Mouse (Mus musculus): ENCODE measurements at regions not wholly inside any gene's neighbourhood (a gene's known extent, or its start where the extent isn't known, plus 50 kb on each side); places are given as distances from the start of the nearest gene placed in this dataset.

DNA sequence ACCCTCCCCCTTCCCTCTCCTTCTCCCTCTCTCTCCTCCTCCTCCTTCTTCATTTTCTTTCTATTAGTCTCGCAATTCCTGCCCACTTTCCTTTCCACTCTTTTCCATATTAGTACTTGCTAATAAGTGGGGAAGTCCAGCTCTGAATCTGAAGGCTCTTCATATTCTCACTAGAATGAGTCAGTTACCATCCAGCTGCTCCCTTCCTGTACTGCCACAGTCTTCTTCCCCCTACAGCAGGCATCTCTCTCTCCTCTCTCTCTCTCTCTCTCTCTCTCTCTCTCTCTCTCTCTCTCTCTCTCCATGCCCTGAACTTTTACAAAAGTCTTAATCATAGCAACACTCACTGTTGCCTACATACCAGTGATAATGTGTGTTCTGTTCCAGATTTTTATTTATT is 226.6 kb upstream of the Pter start:
- DNase-seq (ENCODE audit: low read depth, low spot score) = no peak

DNA sequence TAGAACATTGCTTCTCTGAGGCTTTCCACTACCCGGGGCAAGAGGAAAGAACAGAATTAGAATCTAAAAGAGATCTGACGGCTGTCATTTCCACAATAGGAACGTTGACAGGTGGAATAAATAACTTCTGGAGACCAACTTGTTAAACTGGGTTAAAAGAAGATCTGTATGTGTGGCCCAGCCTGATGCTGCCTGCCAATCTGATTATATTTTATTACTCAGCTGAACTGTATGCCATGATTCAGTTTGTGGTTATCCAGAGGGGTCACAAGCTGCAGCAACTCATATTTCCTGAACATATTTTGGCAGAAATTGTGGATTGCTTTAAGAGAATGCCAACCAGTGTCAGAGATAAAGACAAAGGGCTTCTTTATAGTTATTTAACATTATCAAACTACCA is 224.5 kb upstream of the Pter start:
- no peak for DNase-seq (ENCODE audit: low read depth, low spot score)

DNA sequence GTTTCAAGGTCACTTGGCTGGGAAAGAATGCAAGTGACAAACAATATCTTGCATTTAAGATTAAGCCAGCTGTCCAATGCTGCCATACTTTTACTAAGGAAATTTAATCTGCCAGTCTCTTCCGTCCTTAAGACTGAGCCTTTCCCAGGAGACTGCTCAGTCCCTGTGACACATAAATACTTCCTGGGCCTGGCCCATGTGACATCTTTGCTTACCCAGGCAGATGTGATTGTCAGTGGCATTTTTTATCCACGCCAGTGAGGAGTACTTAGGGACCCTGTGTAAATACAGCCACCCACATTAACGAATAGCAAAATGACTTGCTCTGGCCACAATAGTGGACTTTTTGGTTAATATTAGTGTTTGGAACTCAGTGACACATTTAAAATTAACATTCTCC is 216.3 kb upstream of the Pter start:
- no peak for DNase-seq (ENCODE audit: low read depth, low spot score)

DNA sequence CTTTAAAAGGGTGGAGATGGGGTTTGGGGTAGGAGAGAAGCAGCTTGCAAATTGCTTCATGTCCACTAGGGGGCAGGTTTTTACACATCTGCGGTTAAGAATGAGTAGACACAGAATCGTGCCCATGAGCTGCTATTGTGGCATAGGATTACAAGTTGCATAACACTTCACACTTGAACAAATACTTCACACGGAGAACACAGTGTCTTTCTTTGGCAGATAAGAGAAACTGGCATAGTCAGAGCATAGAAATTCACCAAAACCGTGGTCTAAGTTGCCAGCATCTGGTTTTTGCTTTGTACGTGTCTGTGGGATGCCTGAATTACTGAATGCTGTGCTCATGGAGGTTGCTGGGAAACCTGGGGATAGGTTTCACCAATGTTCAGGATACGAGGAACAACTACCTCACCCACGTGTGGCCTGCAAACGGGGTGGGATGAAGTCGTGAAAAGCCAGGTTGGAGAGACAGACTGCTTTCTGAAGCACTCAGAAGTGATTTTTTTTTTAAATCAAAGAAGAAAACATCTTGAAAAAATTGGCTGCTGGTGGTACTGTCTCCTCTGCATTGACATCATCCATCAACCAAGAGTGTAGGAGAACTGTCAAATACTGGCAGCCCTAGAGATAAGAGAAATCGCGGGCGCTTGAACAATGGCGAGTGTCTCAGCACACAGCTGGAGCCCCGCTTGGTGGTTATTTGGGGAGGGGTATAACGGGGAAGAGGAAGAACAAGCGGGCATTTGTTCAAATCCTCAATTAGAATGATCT is 214.5 kb upstream of the Pter start:
- DNase-seq (ENCODE audit: low read depth, low spot score) = peak; percentile 70

DNA sequence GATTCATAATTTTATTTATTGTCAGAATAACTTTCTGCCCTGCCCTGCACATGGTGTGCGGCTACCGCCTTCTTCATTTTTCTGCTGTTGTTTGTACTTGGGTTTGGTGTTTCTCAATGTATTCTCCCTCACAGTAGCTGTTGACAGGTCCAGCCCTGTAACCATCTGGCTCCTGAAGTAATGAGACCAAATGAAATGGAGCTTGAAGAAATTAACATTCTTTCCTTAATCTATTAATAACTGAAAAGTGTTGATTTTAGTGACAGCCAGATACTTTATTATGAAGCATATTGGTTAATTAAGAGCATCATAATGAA is 214.0 kb upstream of the Pter start:
- no peak for DNase-seq (ENCODE audit: low read depth, low spot score)

DNA sequence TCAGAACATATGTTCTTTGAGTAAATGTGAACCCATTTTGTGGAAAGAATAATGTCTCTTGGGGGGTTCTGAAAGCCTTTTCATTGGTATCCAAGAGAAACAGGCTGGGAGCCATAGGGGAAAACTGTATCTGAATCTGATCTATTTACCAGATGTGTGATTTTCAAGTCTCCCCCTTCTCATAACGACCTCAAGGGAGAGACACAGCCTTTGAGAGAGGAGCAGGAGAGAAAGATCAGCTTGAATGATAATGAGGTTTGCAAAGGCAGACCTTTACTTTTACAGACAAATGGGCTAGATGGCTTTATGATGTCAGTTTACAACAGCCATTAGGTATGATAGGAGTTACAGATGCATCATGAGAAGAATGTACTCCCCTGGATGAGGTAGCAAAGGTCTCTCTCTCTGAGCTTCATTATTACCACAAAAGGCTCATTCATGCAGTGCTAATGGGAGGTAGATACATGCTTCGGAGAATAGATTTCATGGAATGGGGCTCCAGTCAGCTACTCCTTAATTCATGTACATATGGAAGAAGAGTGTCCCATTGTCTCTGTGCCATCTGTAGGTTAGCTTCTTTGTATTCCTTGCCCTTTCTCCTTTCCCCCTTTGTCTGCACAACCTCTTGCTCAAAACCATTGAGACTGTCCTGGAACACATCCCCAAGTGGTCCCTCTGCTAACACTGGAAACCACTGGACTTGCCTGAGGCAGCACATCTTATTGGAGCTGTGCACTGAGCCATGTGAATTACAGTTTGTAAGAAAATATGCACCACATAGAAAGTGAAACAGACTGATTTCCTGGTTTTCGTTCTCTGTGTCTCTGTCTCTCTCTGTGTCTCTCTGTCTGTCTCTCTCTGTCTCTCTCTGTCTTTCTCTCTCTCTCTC is 207.5 kb upstream of the Pter start:
- DNase-seq (ENCODE audit: low read depth, low spot score) = no peak

DNA sequence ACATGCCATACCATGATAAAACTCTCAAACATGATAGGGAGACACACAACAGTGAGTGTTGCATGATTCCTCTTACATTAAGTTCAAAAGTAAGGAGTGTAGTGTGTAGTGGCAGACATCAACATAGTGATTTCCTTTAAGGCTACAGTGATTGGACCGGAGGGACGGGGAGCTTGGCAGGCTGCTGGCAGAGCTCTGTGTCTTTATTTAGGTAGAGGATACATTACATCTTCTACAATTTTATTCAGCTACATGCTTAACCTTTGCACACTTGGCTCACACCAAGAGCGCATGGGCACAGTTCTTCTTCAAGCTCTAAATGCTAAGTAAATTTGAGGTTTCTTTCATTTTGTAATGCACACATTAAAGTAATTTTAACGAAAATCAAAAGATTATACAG is 194.6 kb upstream of the Pter start:
- DNase-seq (ENCODE audit: low read depth, low spot score) = no peak

DNA sequence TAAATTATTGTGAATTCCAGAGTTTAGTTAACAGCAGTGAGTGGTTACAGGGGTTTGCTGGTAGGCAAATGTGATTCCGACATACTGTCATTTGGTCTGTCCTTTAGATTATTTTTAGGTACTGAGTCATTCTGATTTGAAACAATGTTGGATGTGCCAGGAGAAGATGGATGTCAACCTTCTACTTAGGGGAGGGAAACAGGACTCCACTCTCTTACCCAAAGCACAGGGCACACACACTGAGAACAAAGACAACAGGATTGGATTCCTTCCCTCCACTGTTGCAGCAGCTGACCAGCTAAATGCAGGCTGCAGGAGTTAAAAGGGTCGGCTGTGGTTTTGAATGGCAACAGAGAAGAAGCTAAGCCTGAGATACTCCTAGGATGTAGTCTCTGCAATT is 186.7 kb upstream of the Pter start:
- no peak for DNase-seq (ENCODE audit: low read depth, low spot score)

DNA sequence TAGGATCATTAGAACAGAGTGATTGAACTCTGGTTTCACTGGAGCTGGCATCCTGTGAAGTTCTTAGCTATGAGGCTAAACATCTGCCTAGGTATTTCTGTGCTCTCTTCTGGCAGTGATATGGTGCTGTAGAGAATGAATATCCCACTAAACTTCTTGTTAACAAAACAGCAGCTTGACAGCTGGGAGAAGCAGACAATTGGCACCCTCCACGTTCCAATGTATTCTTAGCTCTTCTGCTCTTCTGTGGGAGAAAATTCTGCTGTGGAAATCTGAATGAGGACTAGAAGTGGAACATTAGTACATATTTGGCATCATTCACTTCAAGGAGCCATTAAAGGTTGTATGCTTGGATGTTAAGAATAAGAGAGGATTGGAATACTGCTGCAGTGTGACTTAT is 177.0 kb upstream of the Pter start:
- no peak for DNase-seq (ENCODE audit: low read depth, low spot score)

DNA sequence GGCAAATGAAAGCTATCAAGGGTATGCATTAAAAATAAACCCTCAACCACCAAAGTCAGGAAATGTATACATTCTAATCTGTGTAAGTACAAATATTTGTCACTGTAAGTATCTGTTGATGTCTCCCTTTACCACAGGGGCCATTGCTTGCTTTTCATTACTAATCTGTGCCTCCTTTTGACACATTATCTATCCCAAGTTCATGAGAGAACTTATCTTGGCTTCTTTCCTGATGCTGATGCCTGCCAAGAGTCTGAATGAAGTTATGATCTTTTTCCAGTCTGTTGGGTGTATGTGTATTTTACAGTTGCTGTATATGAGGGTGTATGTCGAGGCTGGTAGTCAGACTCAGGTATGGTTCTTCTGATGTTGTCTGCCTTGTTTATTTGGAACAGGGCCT is 165.0 kb upstream of the Pter start:
- no peak for DNase-seq (ENCODE audit: low read depth, low spot score)

DNA sequence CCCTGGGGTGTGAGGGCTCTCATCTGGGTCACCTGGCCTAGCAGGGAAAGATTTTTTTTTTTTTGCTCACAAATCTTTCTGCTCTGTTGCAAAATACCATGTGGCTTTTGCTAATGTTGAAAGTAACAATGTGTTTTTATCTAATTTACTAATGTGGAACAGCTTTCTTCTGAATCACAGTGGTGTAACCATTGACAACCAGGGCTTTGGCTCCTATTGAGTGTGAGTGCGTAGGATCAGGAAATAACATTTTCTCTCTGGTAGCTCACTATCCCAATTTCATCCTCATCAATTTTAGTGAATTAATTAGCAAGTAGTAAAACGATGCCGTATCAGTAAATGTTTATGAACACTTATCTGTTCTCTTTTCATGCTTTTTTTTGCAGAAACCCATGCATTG is 163.9 kb upstream of the Pter start:
- DNase-seq (ENCODE audit: low read depth, low spot score) = no peak

DNA sequence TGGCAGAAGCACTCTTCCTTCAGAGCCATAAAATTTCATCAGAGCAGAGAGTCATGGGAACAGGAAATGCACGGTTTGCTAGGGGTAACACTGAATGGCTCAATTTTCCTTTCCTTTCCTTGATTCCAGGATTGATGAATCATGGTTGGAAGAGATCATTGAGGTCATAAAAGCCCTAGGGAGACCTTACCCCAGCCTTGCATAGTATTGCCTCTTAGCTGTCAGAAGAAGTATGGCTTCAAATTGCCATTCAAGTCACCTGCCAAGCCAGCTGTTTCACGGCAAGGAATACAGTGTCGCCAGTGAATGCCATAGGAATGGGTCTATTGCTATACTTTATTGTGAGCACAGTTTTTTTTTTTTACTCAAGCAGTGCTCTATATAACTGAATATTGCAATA is 162.4 kb upstream of the Pter start:
- no peak for DNase-seq (ENCODE audit: low read depth, low spot score)

DNA sequence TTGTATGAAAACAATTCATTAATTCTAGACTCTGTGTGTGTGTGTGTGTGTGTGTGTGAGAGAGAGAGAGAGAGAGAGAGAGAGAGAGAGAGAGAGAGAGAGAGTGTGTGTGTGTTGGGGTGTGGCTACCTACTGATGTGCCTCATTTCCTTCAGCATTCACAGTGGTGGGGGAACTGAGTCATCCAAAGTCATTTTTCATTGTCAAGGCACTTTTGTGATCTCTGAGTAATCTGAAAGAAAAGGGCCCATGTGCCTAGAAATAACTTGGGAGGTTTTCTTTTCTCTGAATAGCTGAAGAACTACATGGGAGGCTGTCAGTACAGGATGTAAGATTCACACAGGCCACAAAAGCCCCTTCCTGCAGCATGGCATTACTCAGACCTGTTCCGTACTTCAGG is 159.3 kb upstream of the Pter start:
- no peak for DNase-seq (ENCODE audit: low read depth, low spot score)

DNA sequence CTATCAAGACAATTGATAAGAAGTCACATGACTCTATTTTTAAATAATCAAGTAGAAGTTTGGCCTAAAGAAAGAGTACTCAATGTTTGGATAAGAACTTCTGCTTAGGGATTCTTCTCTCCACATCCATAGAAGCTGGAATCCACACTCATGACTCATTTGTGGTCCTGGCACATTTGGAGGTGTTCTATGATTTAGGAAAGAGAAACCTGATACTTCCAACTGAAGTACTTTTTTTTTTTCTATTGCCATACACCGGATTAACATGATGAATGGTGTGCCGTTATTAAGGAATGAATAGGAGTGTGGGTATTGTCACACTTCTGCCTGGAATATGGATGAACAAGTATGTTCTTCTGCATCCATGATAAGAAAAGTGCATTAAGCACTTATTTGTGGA is 158.5 kb upstream of the Pter start:
- DNase-seq (ENCODE audit: low read depth, low spot score) = no peak

DNA sequence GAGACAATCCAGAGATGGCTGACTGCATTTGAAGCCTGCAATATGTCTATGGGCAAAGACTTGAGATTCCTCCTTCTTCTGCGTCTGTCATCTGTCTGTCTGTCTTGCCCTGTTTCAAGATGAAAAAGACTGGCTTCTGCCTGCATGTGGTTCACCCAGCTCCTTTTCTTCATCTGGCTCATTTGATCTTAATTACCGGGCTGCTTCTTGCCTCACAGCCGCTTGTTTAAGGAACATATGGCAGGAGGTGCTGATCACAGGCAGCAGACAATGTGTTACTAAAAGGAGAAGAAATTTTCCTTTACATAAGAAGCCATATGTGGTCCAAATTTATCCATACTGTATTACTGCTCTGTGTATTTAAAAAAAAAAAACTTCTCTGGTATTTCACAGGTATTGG is 147.0 kb upstream of the Pter start:
- DNase-seq (ENCODE audit: low read depth, low spot score) = peak; percentile 18

DNA sequence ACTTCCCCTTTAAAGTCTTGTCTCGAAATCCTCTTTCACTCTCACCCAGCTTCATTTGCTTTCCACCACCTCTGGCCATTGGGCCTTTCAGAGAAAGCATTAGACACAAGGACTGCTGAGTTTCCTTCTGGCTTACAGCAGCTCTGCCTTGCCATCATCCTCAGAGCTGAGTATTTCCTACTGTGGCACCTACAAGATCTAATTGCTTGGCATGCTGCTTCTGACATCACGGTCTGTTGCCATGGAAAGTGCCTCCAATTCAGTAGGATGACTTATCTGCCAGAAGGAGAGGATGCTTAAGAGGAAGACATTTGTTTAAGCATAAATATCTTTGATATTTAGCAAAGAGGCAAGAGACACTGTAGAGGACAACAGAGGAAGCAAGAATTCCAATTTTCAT is 146.1 kb upstream of the Pter start:
- DNase-seq (ENCODE audit: low read depth, low spot score) = no peak

DNA sequence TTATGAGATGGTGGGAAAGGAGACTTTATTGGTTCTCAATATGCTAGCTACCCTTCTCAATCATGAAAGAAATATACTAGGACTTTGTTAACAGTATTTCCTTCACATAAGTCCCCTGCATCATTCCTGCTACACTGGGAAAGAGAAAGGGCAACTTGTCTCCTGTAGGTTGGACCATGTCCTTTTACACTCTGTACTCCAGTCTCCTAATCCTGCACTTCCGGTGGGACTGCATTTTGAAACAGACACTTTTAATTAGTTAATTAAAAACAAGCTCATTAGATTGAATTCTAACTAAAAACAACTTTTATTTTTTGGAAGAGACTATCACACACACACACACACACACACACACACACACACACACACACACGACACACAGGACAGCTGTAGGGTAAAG is 131.2 kb upstream of the Pter start:
- no peak for DNase-seq (ENCODE audit: low read depth, low spot score)

DNA sequence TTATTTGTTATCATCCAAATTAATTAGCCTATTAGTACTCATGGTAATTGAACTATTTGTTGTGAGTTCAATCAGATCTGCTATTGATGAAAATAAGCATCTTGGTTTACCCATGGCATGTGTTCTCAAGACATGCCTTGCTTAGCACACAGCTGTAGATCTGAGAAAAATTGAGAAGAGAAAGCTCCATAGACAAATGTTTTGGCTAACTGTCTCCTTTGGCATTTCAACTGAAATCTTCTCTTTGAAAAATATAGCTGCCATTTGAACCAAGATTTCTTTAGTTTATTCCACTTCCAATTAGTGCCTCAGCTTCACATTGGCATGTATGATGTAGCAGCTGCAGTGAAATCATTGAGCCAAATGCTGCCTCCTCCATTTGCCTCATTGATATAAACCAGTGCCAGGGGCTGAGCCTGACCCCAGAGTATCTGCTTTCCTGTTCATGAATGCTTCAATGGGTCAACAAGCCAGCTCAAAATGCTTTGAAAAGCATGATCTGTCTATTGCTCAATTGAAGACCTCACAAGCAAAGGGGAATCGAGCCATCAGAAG is 126.1 kb upstream of the Pter start:
- DNase-seq (ENCODE audit: low read depth, low spot score) = no peak

DNA sequence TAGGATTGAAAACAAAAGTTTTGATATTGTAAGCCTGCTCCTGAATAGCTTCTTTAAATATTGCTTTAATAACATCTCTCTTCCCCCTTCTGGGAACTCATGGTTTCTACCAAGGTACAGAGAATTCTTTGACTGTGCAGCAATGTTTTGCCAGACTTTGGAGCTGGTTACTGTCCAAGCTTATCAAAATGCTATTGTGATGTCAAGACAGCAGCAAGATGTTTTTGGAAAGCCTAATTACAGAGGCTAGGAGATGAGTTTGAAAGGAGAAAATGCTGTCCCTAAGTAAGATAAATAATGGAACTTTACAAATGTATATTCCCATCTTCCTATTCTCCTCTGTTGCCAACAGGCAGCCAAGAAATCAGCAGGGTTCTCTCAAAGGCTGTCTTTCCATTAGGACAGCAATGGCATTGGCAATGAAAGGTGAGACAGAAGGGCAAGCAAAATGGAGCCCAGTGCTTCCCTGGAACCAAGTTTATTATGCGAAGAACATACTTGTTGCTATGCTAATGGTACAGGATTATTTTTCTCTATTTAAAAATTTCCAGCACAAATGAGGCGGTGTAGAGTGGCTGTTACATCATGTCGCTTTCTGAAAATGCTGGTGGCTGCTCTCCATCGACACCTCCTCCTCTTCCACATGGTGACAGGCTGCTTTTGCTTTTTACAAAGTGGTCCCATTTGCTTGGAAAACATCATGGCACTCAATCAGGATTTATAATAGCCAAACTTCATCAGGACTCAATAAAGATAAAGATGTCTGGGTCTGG is 124.5 kb upstream of the Pter start:
- no peak for DNase-seq (ENCODE audit: low read depth, low spot score)

DNA sequence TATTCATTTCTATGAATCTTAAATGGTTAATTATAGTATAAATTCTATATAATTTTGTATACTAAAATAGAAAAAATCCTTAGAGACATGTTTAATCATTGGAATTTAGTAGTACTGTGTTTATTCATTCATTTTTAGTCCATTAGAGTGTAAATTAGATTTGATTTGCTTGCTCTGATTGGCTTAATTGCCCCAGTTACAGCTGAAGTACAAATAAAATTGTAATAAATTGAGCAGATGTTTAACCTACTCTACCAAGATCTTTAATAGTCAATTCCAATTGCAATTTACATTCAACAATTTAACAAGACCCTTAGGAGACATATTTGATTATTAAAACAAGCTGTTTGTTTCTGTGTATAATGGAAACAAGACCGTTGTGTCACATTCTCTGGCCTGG is 121.2 kb upstream of the Pter start:
- no peak for DNase-seq (ENCODE audit: low read depth, low spot score)

DNA sequence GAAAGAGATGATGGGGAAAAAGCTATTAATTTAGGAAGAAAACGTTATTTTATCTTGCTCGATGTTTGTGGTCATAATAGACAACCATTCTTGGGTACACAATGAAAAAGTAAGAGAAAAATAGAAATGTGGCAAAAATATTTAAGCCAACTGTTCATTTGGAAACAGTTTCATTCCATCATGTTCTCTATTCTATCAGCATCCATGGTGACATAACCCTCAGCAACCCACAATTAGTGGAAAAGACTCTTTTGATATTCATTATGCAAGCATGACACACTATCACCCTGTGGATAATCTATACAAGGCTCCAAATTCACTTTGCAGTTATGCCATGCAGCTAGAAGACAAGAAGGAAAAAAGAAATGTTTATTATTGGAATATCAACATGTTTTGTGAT is 118.7 kb upstream of the Pter start:
- DNase-seq (ENCODE audit: low read depth, low spot score) = no peak

DNA sequence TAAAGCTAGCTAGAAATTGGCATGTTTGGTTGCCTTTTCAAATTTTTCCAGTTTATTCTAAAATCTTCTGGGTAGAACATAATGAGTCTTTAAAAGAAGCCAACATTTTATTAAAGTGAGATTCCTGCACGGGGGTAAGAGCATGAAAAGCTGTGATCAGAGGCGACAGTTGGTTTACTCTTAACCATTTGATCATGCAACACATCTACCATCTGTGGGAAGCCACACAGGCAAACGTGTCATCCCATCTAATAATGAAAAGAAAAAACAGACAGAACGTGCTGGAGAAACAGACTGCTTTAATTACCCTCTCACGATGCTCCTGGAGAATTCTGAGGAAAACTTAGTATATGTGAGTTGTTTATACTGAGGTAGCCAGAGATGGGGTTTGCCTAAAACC is 115.4 kb upstream of the Pter start:
- DNase-seq (ENCODE audit: low read depth, low spot score) = no peak
